Mouse (Mus musculus) heart, adult 2 months (tissue): Measurements from ENCODE around the gene Rnf216.

Source experiments
- CTCF ChIP-seq: fragments of 200-600 bp; IDR thresholded peaks from 2 replicates; pipeline ENCODE4 v1.8.1; 2022; ENCODE audit warnings: antibody characterized with exemption, mild to moderate bottlenecking, moderate library complexity
- EP300 ChIP-seq: fragments of 200-500 bp; IDR thresholded peaks from 2 replicates; pipeline ENCODE4 v1.6.1; 2011; ENCODE audit warnings: low read depth, low read length, control low read depth; ENCODE audit not compliant: insufficient read depth
- POLR2A ChIP-seq: fragments of 200-500 bp; IDR thresholded peaks from 2 replicates; pipeline ENCODE4 v1.6.1; 2011; ENCODE audit warnings: mild to moderate bottlenecking, low read depth, low read length, control low read depth; ENCODE audit not compliant: insufficient read depth

DNA sequence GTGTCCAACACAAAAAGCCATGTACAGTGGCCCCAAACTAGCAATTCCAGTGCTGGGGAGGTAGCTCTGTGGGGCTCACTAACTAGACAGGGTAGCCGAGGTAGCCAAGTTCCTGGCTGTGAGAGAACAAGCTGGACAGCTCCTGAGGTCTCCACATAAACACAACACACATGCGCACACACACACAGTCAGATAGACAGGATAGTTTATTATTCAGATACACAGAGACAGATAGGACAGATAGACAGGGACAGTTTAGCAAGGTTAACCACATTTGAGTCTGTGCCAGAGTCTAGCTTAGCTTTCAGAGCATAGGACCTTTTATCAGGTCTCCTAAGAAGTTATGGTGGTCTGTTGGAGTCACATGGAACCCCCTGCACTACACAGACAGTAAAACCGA lies 6.0 kb downstream of the Rnf216 start:
- no peak for TF ChIP-seq POLR2A
- TF ChIP-seq CTCF, result no peak
- no peak for TF ChIP-seq EP300
